Mouse (Mus musculus) spleen, adult 2 months (tissue): ENCODE measurements around the gene Slc44a3.

Source experiments
- CTCF ChIP-seq: fragments of 200-500 bp; IDR thresholded peaks from 2 replicates; pipeline ENCODE4 v1.5.1; 2011; ENCODE audit warnings: mild to moderate bottlenecking, inconsistent platforms; ENCODE audit not compliant: insufficient read depth, insufficient read length, insufficient replicate concordance; ENCODE audit errors: extremely low read depth
- POLR2A ChIP-seq: fragments of 200-500 bp; IDR thresholded peaks from 2 replicates; pipeline ENCODE4 v1.6.1; 2011; ENCODE audit warnings: low read depth, low read length, inconsistent platforms

GRCm38 (mm10) chr3:121437070-121437469, 95.1 kb downstream of the Slc44a3 start:
- no peak for TF ChIP-seq POLR2A
- no peak for TF ChIP-seq CTCF
